Mouse (Mus musculus) left cerebral cortex, adult 8-10 months (tissue): ENCODE data around the gene Nfatc2. TPM values are rescaled to one million over a fixed set of nuclear protein-coding genes. Genes with fewer than 3 reads are reported as not detected.
A peak's percentile ranks its signal among the peaks of the same experiment; 100 is the strongest.

Experiments
- DNase-seq, 2 experiments: peaks; one replicate each; pipeline ENCODE4 v3.0.0; 2022; ENCODE audit warnings: low spot score in 2 of 2
- total RNA-seq, 4 experiments: library from RNA; stranded (reverse); gene quantifications; 2 replicates each; pipeline ENCODE4 v1.2.4; 2022

The Nfatc2 gene
- total RNA-seq, 4 experiments from 2014 or later, result 15.2 to 16.8 (median 15.6) TPM

GRCm38 (mm10) chr2:168579109-168579508 lies 22.3 kb downstream of the Nfatc2 start:
- no peak for DNase-seq

GRCm38 (mm10) chr2:168578132-168578531 lies 23.3 kb downstream of the Nfatc2 start:
- DNase-seq, result no peak

- DNase-seq, result no peak
Observed at GRCm38 (mm10) chr2:168577381-168577780, 24.1 kb downstream of the Nfatc2 start.

- DNase-seq, result no peak
Observed at GRCm38 (mm10) chr2:168575834-168576233, 25.6 kb downstream of the Nfatc2 start.

GRCm38 (mm10) chr2:168574934-168575333 lies 26.5 kb downstream of the Nfatc2 start:
- DNase-seq, result no peak

- no peak for DNase-seq
Observed at GRCm38 (mm10) chr2:168573866-168574265, 27.6 kb downstream of the Nfatc2 start.

GRCm38 (mm10) chr2:168571241-168571640 lies 30.2 kb downstream of the Nfatc2 start:
- no peak for DNase-seq

- DNase-seq, result no peak
Observed at GRCm38 (mm10) chr2:168565538-168566253, 35.8 kb downstream of the Nfatc2 start.

- no peak for DNase-seq
Observed at GRCm38 (mm10) chr2:168563184-168563583, 38.3 kb downstream of the Nfatc2 start.

- DNase-seq, result no peak
Observed at GRCm38 (mm10) chr2:168557035-168557434, 44.4 kb downstream of the Nfatc2 start.

GRCm38 (mm10) chr2:168555897-168556670 lies 45.4 kb downstream of the Nfatc2 start:
- DNase-seq, result no peak

GRCm38 (mm10) chr2:168553541-168553961 lies 47.9 kb downstream of the Nfatc2 start:
- DNase-seq, result no peak

- DNase-seq, result no peak
Observed at GRCm38 (mm10) chr2:168552405-168552804, 49.1 kb downstream of the Nfatc2 start.

GRCm38 (mm10) chr2:168551218-168551617 lies 50.2 kb downstream of the Nfatc2 start:
- no peak for DNase-seq

GRCm38 (mm10) chr2:168549326-168549725 lies 52.1 kb downstream of the Nfatc2 start:
- DNase-seq, result no peak

GRCm38 (mm10) chr2:168548008-168548407 lies 53.4 kb downstream of the Nfatc2 start:
- no peak for DNase-seq

GRCm38 (mm10) chr2:168545901-168546557 lies 55.4 kb downstream of the Nfatc2 start:
- no peak for DNase-seq

GRCm38 (mm10) chr2:168544102-168544501 lies 57.4 kb downstream of the Nfatc2 start:
- DNase-seq, result peak; percentile 23 to 39

GRCm38 (mm10) chr2:168543026-168543425 lies 58.4 kb downstream of the Nfatc2 start:
- no peak for DNase-seq

GRCm38 (mm10) chr2:168541223-168541622 lies 60.2 kb downstream of the Nfatc2 start:
- no peak for DNase-seq

GRCm38 (mm10) chr2:168539594-168540222 lies 61.7 kb downstream of the Nfatc2 start:
- DNase-seq, result no peak

GRCm38 (mm10) chr2:168539026-168539425 lies 62.4 kb downstream of the Nfatc2 start:
- DNase-seq, result no peak
